Mouse (Mus musculus) urinary bladder, adult 18-20 months (tissue): ENCODE results near the gene Wdr66.

Source experiments
- DNase-seq, 2 experiments: peaks; one replicate each; pipeline ENCODE4 v3.0.0; 2022; ENCODE audit warnings: low spot score in 2 of 2, mixed read lengths in 2 of 2

Wdr66 gene

GRCm38 (mm10) chr5:123313851-123314380 is 62.0 kb downstream of the Wdr66 start:
- no peak for DNase-seq

- no peak for DNase-seq
Observed at GRCm38 (mm10) chr5:123315219-123315866, 63.4 kb downstream of the Wdr66 start.

- no peak for DNase-seq
Observed at GRCm38 (mm10) chr5:123317992-123318391, 66.1 kb downstream of the Wdr66 start.

- DNase-seq = no peak
Observed at GRCm38 (mm10) chr5:123320136-123320535, 68.2 kb downstream of the Wdr66 start.

DNA sequence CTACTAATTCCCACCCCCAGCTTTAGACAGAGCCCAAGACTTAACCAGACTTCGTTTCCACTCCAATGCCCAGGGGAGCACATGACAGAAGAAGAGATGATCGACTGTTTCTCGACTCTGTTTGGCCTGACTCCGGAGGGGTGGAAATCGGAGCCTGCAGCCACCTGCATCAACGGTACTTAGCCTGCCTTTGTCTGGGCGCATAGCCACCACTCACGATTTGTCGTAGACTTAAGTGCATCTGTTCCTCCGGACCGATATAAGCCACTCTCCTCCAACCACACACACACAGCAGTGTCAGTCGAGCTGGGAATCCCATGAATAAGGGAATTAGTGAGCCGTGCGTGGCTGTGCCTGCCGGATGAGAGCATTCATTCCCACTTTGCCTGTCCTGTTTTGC is 72.3 kb downstream of the Wdr66 start:
- DNase-seq = no peak

DNA sequence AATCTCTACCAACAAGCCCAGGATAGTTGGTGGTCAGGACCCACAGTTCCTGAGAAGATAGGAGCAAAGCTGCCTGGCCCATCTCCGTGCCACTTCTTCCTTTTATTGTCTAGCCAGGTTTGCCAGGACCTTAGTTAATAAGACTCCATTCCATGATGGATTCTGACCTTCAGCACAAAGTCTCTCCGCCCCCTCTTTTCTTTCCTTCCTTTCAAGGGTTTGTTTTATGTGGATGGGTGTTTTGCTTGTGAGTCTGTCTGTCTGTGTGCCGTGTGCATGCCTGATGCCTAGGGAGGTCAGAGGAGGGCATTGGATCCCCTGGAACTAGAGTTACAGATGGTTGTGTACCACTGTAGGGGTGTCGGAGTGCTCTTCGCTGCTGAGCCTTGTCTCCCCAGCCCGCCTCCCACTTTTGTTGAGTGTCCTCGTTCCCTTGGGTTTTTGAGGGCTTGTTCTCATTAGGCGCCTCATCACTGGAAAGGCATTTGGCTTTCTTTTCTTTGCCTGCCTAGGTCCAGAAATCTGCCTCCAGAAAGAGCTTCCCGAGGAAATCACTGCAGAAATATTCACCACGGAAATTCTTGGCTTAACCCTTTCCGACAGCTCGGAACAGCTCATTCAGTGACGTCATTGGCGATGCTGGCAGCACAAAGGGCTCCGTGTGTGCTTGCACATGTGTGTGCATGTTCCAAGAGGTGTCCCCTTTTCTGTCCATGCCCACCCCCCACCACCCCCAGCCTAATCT is 74.3 kb downstream of the Wdr66 start:
- DNase-seq = no peak

DNA sequence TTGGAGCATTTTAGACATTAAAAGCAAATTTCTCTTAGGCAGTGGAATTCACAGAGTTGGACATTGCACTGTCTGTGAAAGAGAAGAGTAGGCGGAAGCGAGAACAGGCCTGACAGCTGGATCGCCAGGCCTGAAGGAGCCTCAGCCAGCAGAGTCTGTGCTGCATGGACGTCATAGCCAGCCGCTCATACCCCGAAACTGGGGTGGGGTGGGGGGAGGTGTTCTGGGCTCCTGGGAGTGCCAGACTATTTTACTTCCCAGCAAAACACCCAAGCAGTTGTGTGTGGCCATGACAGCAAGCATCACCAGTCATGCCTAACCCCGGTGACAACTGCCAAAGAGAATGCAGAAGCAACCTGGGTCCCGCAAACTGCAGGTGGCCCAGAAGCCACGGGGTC is 74.8 kb downstream of the Wdr66 start:
- no peak for DNase-seq

GRCm38 (mm10) chr5:123327686-123328085 is 75.8 kb downstream of the Wdr66 start:
- DNase-seq = peak in 1 of 2 experiments; percentile 12

GRCm38 (mm10) chr5:123333566-123333965 is 81.7 kb downstream of the Wdr66 start:
- no peak for DNase-seq

GRCm38 (mm10) chr5:123336205-123336961 is 84.5 kb downstream of the Wdr66 start:
- no peak for DNase-seq

GRCm38 (mm10) chr5:123338463-123338862 is 86.6 kb downstream of the Wdr66 start:
- DNase-seq = no peak

DNA sequence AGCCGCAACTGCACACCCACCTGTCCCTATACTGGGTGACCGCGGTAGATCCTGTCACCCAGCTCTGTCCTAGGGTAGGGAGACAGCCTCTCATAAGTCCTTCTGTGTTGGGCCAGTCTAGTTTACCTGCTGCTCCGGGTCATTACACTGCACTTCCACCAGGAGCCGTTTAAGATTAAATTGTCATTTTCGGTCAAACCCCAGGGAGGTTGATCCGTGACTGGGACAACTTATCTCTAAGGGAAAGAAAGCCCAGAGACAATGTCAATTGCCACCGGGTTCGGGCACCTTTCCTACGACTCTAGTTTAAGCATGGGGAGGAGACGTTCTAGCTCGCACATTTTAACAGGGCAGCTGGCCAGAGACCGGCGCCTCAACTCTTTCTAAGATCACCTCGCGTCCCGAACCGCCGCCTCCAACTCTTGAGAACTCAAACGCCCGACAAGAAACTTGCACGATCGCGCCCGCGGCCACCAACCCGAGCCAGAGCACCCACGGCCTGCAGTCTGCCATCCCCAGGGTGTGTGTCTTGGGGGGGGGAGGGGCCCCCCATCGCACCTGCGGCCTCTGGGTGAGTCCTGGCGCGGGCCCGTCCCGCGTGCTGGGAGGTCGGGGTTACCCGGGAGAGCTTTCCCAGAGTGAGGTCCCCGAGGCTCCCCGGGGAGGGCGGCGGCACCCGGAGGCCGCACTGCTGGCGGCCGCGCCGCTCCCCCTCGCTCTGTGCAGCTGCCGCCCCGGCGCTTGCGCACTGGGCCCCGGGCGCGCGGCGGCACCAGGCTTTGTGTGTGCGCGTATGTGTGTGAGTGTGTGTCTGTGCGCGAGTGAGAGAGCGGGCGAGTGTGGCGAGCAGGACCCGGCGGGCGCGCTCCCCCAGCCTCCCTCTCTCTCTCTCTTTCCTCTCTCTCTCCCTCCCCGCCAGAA is 92.1 kb downstream of the Wdr66 start, which contains the start of gene Bcl7a:
TSS of gene Bcl7a (plus strand) at position 128 of the 921 bp plus-strand sequence.
- peak; percentile 85 to 91 for DNase-seq

DNA sequence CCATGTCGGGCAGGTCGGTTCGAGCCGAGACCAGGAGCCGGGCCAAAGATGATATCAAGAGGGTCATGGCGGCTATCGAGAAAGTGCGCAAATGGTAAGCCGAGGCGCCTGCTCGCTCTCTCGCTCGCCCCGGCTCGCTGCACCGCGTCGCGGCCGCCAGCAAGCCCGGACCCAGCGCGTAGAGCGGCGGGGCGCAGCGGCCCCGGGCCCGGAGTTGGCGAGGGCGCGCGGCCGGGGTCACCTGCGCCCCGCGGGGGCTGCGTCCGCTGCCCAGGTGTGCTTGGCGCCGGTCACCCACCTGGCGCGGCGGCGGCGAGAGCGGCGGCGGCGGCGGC is 92.7 kb downstream of the Wdr66 start:
- no peak for DNase-seq

DNA sequence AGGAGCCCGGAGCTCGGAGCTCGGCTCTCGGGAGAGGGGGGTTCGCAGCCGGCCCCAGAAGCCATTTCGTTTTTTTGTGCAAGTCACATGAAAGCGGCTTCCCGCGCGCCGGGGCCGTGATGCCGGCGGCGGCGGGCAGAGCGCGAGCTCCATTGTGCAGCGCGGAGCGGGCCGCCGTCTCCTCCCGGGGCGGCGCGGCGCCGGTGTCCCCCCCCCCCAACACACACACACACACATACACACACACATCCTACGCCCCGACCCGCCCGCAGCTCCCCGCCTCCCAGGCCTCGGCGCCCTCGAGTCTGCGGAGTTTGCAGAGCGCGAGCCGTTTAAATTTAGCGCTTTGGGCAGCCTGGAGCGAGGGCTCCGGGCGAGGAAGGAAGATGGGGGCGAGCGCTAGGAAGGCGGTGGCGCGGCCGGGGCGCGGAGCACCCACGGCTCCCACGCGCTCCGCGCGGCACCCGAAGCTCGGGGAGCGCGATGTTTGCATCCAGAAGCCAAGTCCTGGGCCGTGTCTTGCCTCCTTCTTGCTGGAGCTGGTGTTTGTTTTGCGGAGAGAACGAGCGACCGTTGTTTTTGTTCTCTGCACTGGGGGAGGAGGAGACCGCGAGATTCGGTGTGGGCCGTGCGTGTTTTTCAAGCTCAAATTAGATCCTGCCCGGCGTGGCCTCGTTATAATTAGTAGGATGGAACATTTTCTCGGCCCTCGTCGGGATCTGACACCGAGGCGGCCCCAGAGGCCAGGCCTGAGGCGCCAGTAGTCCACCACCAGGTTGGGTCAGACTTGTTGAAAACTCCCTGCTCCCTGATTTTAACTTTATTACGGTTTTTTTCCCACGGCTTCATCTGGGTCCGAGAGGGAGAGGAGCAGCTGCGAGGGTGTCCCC is 93.3 kb downstream of the Wdr66 start:
- DNase-seq = peak; percentile 52 to 64

DNA sequence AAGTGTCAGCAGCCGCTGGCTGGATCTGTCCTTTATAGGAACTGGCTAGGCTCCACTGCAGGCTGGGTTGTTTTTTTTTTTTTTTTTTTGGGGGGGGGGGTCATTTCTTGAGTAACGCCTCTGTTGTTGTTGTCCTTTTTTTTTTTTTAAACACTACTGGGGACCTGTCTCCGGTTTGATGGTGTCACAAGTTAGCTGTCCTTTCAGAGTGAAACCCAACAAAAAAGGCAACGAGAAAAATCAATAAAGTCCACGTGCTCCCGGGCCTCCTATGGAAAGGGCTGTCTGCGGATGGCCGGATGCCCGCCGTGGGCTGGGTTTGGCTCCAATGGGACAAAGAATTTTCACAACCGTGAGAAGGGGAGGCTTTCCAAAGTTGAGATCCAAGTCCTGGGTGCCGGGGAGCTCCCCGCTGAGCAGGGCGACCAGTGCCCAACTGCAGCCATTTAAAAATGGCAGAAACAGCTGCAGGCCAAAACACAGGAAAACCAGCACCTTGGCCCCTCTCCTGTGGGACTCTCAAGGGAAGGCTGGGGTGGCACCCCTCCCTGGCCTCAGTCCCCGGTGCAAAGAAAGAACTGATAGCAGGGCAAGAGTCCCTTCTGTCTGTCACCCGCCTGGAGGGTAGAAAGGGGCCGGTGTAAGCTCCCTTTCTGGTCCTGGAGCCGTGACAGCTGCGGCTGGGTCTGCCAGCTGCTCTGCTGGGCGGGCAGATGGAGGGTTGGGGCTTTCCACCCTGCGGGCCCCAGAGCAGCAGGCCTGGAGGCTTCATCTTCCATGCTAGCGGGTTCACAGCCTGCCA is 94.2 kb downstream of the Wdr66 start:
- peak; percentile 44 to 61 for DNase-seq

DNA sequence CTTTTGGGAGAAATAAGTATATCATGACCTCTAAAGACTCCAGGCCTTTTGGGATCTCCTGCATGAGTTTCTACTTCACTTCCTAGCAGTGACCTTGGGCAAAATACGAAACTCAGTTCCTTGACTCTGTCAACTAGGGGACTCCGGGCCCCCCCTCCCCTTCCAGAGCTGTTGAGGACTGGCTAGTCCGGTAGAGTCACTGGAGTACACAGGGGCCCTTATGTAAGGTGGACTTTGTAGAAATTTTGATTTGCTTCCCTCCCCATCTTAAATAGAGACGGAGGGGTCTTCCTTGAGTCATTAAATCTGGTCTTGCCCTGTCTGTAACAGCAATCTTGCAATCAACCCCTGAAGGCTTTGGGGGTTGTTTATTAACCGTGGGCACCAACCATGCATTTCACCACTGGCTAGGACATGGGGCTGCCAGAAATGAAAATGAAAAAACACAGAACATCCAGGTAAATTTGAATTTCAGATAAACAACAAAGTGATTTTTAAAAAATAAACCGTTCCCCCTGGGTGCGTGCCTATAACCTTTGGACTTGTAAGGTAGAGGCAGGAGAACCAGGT is 94.9 kb downstream of the Wdr66 start:
- DNase-seq = no peak

GRCm38 (mm10) chr5:123347985-123348384 is 96.1 kb downstream of the Wdr66 start:
- no peak for DNase-seq

GRCm38 (mm10) chr5:123350386-123350785 is 98.5 kb downstream of the Wdr66 start:
- no peak for DNase-seq

- DNase-seq = peak; percentile 47 to 76
Observed at GRCm38 (mm10) chr5:123355918-123356317, 104.0 kb downstream of the Wdr66 start.
